Mouse (Mus musculus) CH12.LX (cell line): ENCODE data around the gene Midn. TPM values are rescaled to one million over a fixed set of nuclear protein-coding genes. Genes with fewer than 3 reads are reported as not detected.
A peak's percentile ranks its signal among the peaks of the same experiment; 100 is the strongest.

Experiments
- DNase-seq: peaks from one replicate; pipeline ENCODE4 v3.0.0-alpha.2; 2013; ENCODE audit errors: extremely low read depth
- H3K27ac ChIP-seq: 2 replicates; pipeline ENCODE4 v1.5.1; 2012; ENCODE audit warnings: low read depth, mild to moderate bottlenecking, control low read depth, moderate library complexity; ENCODE audit not compliant: insufficient read depth
- H3K27me3 ChIP-seq: replicated peaks from 2 replicates; pipeline ENCODE3; 2012; ENCODE audit warnings: inconsistent platforms
- H3K36me3 ChIP-seq, 2 experiments: replicated peaks in 1 of 2; 2 replicates each; pipeline versions ENCODE3 to v1.6.1; 2012; ENCODE audit warnings: inconsistent platforms in 1 of 2, low read length in 1 of 2, mild to moderate bottlenecking in 1 of 2, mixed read lengths in 1 of 2, moderate library complexity in 1 of 2; ENCODE audit not compliant: control insufficient read depth in 1 of 2, insufficient read depth in 1 of 2
- H3K4me1 ChIP-seq, 2 experiments: 2 replicates each; pipeline ENCODE4 v1.6.1; 2012; ENCODE audit warnings: inconsistent platforms in 1 of 2, moderate library complexity in 1 of 2; ENCODE audit not compliant: insufficient read depth in 2 of 2, control insufficient read depth in 1 of 2
- H3K4me2 ChIP-seq: 2 replicates; pipeline ENCODE4 v1.6.1; 2012; ENCODE audit warnings: low read depth, mild to moderate bottlenecking, control low read depth; ENCODE audit not compliant: poor library complexity, insufficient read depth, severe bottlenecking
- H3K4me3 ChIP-seq, 3 experiments: fragments of 150-350 bp in 1 of 3; sonication (generic) in 1 of 3; replicated peaks in 1 of 3; 2 replicates each; pipeline versions ENCODE3 to v1.5.1; 2011 to 2012; ENCODE audit warnings: low read depth in 2 of 3, low read length in 2 of 3, mild to moderate bottlenecking in 2 of 3, moderate library complexity in 2 of 3, control low read depth in 1 of 3, improper control_type of control experiment in 1 of 3, inconsistent platforms in 1 of 3, mixed read lengths in 1 of 3; ENCODE audit not compliant: poor library complexity in 1 of 3
- H3K79me2 ChIP-seq: replicated peaks from 2 replicates; pipeline ENCODE4 v1.6.1; 2012; ENCODE audit warnings: mild to moderate bottlenecking, moderate library complexity; ENCODE audit not compliant: control insufficient read depth, poor library complexity, insufficient read depth, severe bottlenecking; ENCODE audit errors: extremely low read depth
- H3K9ac ChIP-seq: 2 replicates; pipeline ENCODE4 v1.6.1; 2012; ENCODE audit warnings: low read depth, mild to moderate bottlenecking, control low read depth, moderate library complexity; ENCODE audit not compliant: insufficient read depth
- H3K9me3 ChIP-seq: replicated peaks from 2 replicates; pipeline ENCODE3; 2012; ENCODE audit warnings: low read length, inconsistent platforms, mixed read lengths
- BHLHE40 ChIP-seq: IDR thresholded peaks from 2 replicates; pipeline ENCODE4 v1.6.1; 2011; ENCODE audit warnings: mild to moderate bottlenecking, low read depth, low read length, improper control_type of control experiment
- CHD1 ChIP-seq: IDR thresholded peaks from 2 replicates; pipeline ENCODE4 v1.6.1; 2012; ENCODE audit warnings: low read depth, low read length, improper control_type of control experiment, inconsistent platforms
- CTCF ChIP-seq, 2 experiments: IDR thresholded peaks in 1 of 2; conservative IDR thresholded peaks in 1 of 2; 2 replicates each; pipeline ENCODE4 v1.5.1; 2011 to 2012; ENCODE audit warnings: low read depth in 2 of 2, low read length in 2 of 2, improper control_type of control experiment in 1 of 2, inconsistent platforms in 1 of 2, mild to moderate bottlenecking in 1 of 2, moderate library complexity in 1 of 2
- ELF1 ChIP-seq: IDR thresholded peaks from 2 replicates; pipeline ENCODE4 v1.6.1; 2014; ENCODE audit warnings: low read depth, mild to moderate bottlenecking, inconsistent platforms, low read length, improper control_type of control experiment
- ETS1 ChIP-seq: conservative IDR thresholded peaks from 2 replicates; pipeline ENCODE4 v1.6.1; 2012; ENCODE audit warnings: low read depth, mild to moderate bottlenecking, inconsistent platforms, low read length, improper control_type of control experiment, moderate library complexity
- JUND ChIP-seq: conservative IDR thresholded peaks from 2 replicates; pipeline ENCODE4 v1.6.1; 2011; ENCODE audit warnings: low read depth, low read length, improper control_type of control experiment
- KAT2A ChIP-seq: IDR thresholded peaks from 2 replicates; pipeline ENCODE4 v1.6.1; 2012; ENCODE audit warnings: low read length, improper control_type of control experiment, inconsistent platforms; ENCODE audit not compliant: insufficient replicate concordance
- MAFK ChIP-seq: IDR thresholded peaks from 2 replicates; pipeline ENCODE4 v1.6.1; 2011; ENCODE audit warnings: low read length, improper control_type of control experiment; ENCODE audit not compliant: insufficient replicate concordance
- MAX ChIP-seq: IDR thresholded peaks from 2 replicates; pipeline ENCODE4 v1.6.1; 2011; ENCODE audit warnings: low read length, improper control_type of control experiment
- MAZ ChIP-seq: IDR thresholded peaks from 2 replicates; pipeline ENCODE4 v1.6.1; 2012; ENCODE audit warnings: low read depth, mild to moderate bottlenecking, inconsistent platforms, low read length, improper control_type of control experiment, moderate library complexity
- MEF2A ChIP-seq: IDR thresholded peaks from 2 replicates; pipeline ENCODE4 v1.6.1; 2014; ENCODE audit warnings: low read depth, mild to moderate bottlenecking, inconsistent platforms, low read length, improper control_type of control experiment, borderline replicate concordance
- MYC ChIP-seq: IDR thresholded peaks from 2 replicates; pipeline ENCODE4 v1.6.1; 2011; ENCODE audit warnings: low read depth, mild to moderate bottlenecking, improper control_type of control experiment, low read length
- NELFE ChIP-seq: IDR thresholded peaks from 2 replicates; pipeline ENCODE4 v1.6.1; 2011; ENCODE audit warnings: low read depth, low read length, improper control_type of control experiment
- NRF1 ChIP-seq: IDR thresholded peaks from 2 replicates; pipeline ENCODE4 v1.6.1; 2014; ENCODE audit warnings: low read depth, mild to moderate bottlenecking, inconsistent platforms, low read length, improper control_type of control experiment, moderate library complexity
- POLR2A ChIP-seq: IDR thresholded peaks from 2 replicates; pipeline ENCODE4 v1.6.1; 2011; ENCODE audit warnings: low read depth, mild to moderate bottlenecking, improper control_type of control experiment, low read length
- POLR2AphosphoS2 ChIP-seq: IDR thresholded peaks from 2 replicates; pipeline ENCODE4 v1.6.1; 2011; ENCODE audit warnings: low read depth, low read length, improper control_type of control experiment
- RAD21 ChIP-seq: IDR thresholded peaks from 2 replicates; pipeline ENCODE4 v1.6.1; 2011; ENCODE audit warnings: low read depth, mild to moderate bottlenecking, low read length, improper control_type of control experiment, moderate library complexity
- RCOR1 ChIP-seq: conservative IDR thresholded peaks from 2 replicates; pipeline ENCODE4 v1.6.1; 2012; ENCODE audit warnings: low read depth, mild to moderate bottlenecking, inconsistent platforms, low read length, improper control_type of control experiment
- SIN3A ChIP-seq: IDR thresholded peaks from 2 replicates; pipeline ENCODE4 v1.6.1; 2012; ENCODE audit warnings: low read length, improper control_type of control experiment, inconsistent platforms
- SMC3 ChIP-seq: IDR thresholded peaks from 2 replicates; pipeline ENCODE4 v1.6.1; 2011; ENCODE audit warnings: low read depth, low read length, improper control_type of control experiment
- TBP ChIP-seq: conservative IDR thresholded peaks from 2 replicates; pipeline ENCODE4 v1.6.1; 2011; ENCODE audit warnings: low read depth, low read length, improper control_type of control experiment
- UBTF ChIP-seq: IDR thresholded peaks from 2 replicates; pipeline ENCODE4 v1.6.1; 2012; ENCODE audit warnings: low read depth, mild to moderate bottlenecking, inconsistent platforms, low read length, improper control_type of control experiment, moderate library complexity
- USF1 ChIP-seq: IDR thresholded peaks from 2 replicates; pipeline ENCODE4 v1.6.1; 2014; ENCODE audit warnings: low read depth, mild to moderate bottlenecking, inconsistent platforms, low read length, improper control_type of control experiment
- ZNF384 ChIP-seq: IDR thresholded peaks from 2 replicates; pipeline ENCODE4 v1.6.1; 2012; ENCODE audit warnings: low read depth, low read length, improper control_type of control experiment, inconsistent platforms
- dilution Hi-C: fragments of 300-500 bp; cut with MboI; formaldehyde crosslinking; loops from 2 replicates; pipeline ENCODE4 v1.14.3; 2020; ENCODE audit warnings: low sequenced_read_pairs; ENCODE audit not compliant: extremely low pct_unique_long_range_greater_than_20kb, extremely low pct_ligation_motif_present
- in situ Hi-C: fragments of 300-500 bp; cut with MboI; formaldehyde crosslinking; loops from 3 replicates; pipeline ENCODE4 v1.14.3; 2019; ENCODE audit warnings: low sequenced_read_pairs, low pct_ligation_motif_present, low pct_unique_long_range_greater_than_20kb, mixed read lengths
- polyA plus RNA-seq: library from polyadenylated mRNA; unstranded; fragments of >175 nt; gene quantifications from 2 replicates; pipeline ENCODE4 v1.2.1, GENCODE M21; 2012; ENCODE audit warnings: low read depth; ENCODE audit not compliant: insufficient read length
- total RNA-seq, 2 experiments: library from RNA; depleted of rRNA; stranded (reverse); fragments of 300-350 nt in 1 of 2; fragments of >200 nt in 1 of 2; gene quantifications; 2 replicates each; pipeline ENCODE4 v1.2.3; 2012 to 2014

The Midn gene
- total and polyA plus RNA-seq, 3 experiments: 4.7 to 33.2 (median 16.2) TPM

DNA sequence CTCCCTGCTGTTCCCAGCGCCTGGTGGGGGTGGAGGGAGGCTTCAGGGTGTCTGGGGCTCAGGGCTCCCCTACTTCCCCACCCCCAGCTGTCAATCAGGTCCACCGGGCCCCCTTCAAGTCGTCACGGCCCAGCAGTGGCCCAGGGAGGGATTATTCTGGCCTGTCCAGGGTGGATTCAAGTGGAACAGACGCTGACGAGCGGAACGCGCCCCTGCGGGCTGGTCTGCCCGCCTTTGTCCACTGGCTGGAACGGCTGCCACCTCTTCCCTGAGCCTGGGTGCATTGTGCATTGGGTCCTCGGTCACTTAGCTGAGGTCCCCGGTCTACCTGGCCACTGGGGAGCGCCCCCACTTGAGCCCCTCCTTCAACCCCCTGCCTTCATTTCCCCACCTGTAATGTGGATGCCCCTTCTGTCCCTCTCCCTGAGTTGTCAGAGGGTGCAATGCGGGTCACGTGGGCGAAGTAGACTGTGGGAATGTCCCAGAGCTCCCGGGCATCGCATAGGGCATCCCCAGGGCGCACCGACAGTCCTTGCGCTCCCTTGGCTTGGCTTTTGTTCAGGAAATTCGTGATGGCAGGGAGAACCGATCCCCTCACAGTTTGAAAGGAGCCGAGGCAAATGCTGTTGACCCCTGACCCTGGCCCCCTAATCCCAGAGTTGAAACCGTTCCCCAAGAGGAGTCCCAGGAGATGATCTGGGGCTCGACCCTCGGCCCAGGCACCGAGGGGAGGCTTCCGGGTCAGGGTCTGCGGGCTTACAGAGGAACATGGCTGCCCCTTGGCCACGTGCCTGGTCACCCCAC, 48.9 kb downstream of the Midn start:
- Histone ChIP-seq H3K4me3 (no peak overlapping the region), H3K79me2 (no peaks in the 10 kb centered on the region), H3K4me2 (no peak overlapping the region), H3K4me1 (peaks cover 2 to 4% of the 10 kb centered on the region in 2 experiments; a peak in 2 of 4 replicates), H3K9me3 (no peaks in the 10 kb centered on the region), H3K27me3 (peaks cover 63% of the 10 kb centered on the region), H3K27ac (no peak overlapping the region), H3K9ac (no peak overlapping the region), H3K36me3 (no peaks in the 10 kb centered on the region)
- TF ChIP-seq MYC (no peak), MAX (no peak), RCOR1 (no peak), TBP (no peak), ELF1 (no peak), SMC3 (no peak), UBTF (no peak), MEF2A (no peak), ZNF384 (no peak), ETS1 (no peak), POLR2A (no peak), USF1 (no peak), POLR2AphosphoS2 (no peak), JUND (no peak), CTCF (conservative IDR thresholded peaks at IDR 0.05 in 1 of 2, IDR thresholded peaks at IDR 0.05 in 1 of 2; ENCODE audit: low read depth in 2 of 2, low read length in 2 of 2) (no peak), NELFE (no peak)
- in situ Hi-C loops: no loop called here
- dilution Hi-C loops: no loop called here
- DNase-seq: no peak

DNA sequence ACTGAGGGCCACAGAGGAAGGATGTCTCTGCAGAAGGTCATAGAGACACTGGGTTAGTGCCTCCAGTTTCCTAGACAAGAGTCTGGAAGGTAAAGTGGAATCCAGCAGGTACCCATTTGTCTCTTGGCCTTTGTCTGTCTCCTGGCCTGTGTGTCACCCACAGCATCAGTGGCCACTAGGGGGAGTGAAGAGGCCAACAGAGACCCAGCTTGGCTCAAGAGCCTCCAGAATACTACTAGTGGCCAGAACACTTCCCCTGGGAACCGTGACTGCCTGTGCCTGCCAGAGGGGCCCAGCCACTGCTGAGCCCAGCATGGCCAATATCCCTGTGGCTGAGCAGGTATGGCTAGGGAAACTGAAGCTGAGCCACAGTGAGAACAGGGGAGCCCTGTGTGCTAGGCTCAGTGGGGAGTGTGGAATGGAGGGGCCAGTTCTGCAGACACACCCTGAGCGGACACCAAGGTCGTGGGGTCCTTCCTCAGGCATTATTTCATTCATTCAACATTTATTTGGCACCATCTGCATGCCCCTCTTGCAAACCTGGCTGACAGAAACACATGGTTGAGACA, 51.5 kb downstream of the Midn start:
- Histone ChIP-seq H3K27me3 (peaks cover 53% of the 10 kb centered on the region), H3K4me3 (no peak overlapping the region), H3K79me2 (no peaks in the 10 kb centered on the region), H3K9ac (no peak overlapping the region)
- in situ Hi-C loops: no loop called here
- TF ChIP-seq MAFK: no peak
- no peak for TF ChIP-seq MYC
- TF ChIP-seq POLR2A: no peak
- no peak for TF ChIP-seq ETS1
- TF ChIP-seq BHLHE40: no peak; the same call in 1 of the 2 replicates
- no peak for TF ChIP-seq MAZ
- peak; percentile 84 to 96 for TF ChIP-seq CTCF (conservative IDR thresholded peaks at IDR 0.05 in 1 of 2, IDR thresholded peaks at IDR 0.05 in 1 of 2; ENCODE audit: low read depth in 2 of 2, low read length in 2 of 2)
- TF ChIP-seq KAT2A: no peak
- TF ChIP-seq NRF1: no peak
- peak; percentile 88 for TF ChIP-seq SMC3
- TF ChIP-seq CHD1: no peak
- peak; percentile 72 for TF ChIP-seq RAD21
- no peak for TF ChIP-seq SIN3A
- TF ChIP-seq, all 38 proteins: peak for 3
- Histone ChIP-seq H3K9me3 (no peaks in the 10 kb centered on the region), H3K27ac (no peak overlapping the region), H3K4me2 (no peak overlapping the region), H3K36me3 (no peaks in the 10 kb centered on the region), H3K4me1 (peaks cover 2 to 4% of the 10 kb centered on the region in 2 experiments; a peak in 2 of 4 replicates)
- dilution Hi-C loops: no loop called here
- DNase-seq: peak; percentile 87
